Mouse (Mus musculus) ZHBTc4 (cell line): ENCODE results near the gene Brd3os.

Experiments
- DNase-seq: peaks from one replicate; pipeline ENCODE4 v3.0.0-alpha.2; 2011; ENCODE audit warnings: low read depth, low spot score

Gene Brd3os

GRCm38 (mm10) chr2:27462901-27463300 lies 20.8 kb downstream of the Brd3os start:
- no peak for DNase-seq

- no peak for DNase-seq
Measured at GRCm38 (mm10) chr2:27469292-27469990, 27.3 kb downstream of the Brd3os start.

- DNase-seq = no peak
Measured at GRCm38 (mm10) chr2:27469991-27470355, 27.8 kb downstream of the Brd3os start.

- no peak for DNase-seq
Measured at GRCm38 (mm10) chr2:27470535-27470934, 28.4 kb downstream of the Brd3os start.

- DNase-seq = no peak
Measured at GRCm38 (mm10) chr2:27471170-27471584, 29.1 kb downstream of the Brd3os start.

GRCm38 (mm10) chr2:27473061-27473765 lies 31.1 kb downstream of the Brd3os start:
- peak; percentile 59 for DNase-seq

GRCm38 (mm10) chr2:27473911-27474310 lies 31.8 kb downstream of the Brd3os start:
- DNase-seq = no peak

GRCm38 (mm10) chr2:27474621-27475484 lies 32.7 kb downstream of the Brd3os start:
- DNase-seq = peak; percentile 57

GRCm38 (mm10) chr2:27475495-27476302 lies 33.6 kb downstream of the Brd3os start:
- DNase-seq = peak; percentile 98

- DNase-seq = no peak
Measured at GRCm38 (mm10) chr2:27476303-27477192, 34.4 kb downstream of the Brd3os start.

- DNase-seq = no peak
Measured at GRCm38 (mm10) chr2:27479821-27480220, 37.7 kb downstream of the Brd3os start.

GRCm38 (mm10) chr2:27480367-27480766 lies 38.2 kb downstream of the Brd3os start:
- DNase-seq = no peak

GRCm38 (mm10) chr2:27482265-27482861 lies 40.2 kb downstream of the Brd3os start:
- DNase-seq = no peak

GRCm38 (mm10) chr2:27486725-27487124 lies 44.6 kb downstream of the Brd3os start:
- peak; percentile 58 for DNase-seq

- peak; percentile 26 for DNase-seq
Measured at GRCm38 (mm10) chr2:27487336-27488049, 45.4 kb downstream of the Brd3os start.

- no peak for DNase-seq
Measured at GRCm38 (mm10) chr2:27488362-27488761, 46.2 kb downstream of the Brd3os start.

GRCm38 (mm10) chr2:27490939-27491338 lies 48.8 kb downstream of the Brd3os start:
- DNase-seq = no peak
